Mouse (Mus musculus): ENCODE measurements at regions not wholly inside any gene's neighbourhood (a gene's known extent, or its start where the extent isn't known, plus 50 kb on each side); places are given as distances from the start of the nearest gene placed in this dataset.

GRCm38 (mm10) chr19:26051478-26052215 is 379.4 kb downstream of the Dmrt2 start:
- DNase-seq: no peak

GRCm38 (mm10) chr19:26059668-26060067 is 387.5 kb downstream of the Dmrt2 start:
- no peak for DNase-seq

GRCm38 (mm10) chr19:26068553-26068952 is 396.3 kb downstream of the Dmrt2 start:
- no peak for DNase-seq

- peak in 1 of 2 experiments; percentile 6 for DNase-seq
Measured at GRCm38 (mm10) chr19:26069908-26070307, 397.7 kb downstream of the Dmrt2 start.

- DNase-seq: no peak
Measured at GRCm38 (mm10) chr19:26088318-26088717, 416.1 kb downstream of the Dmrt2 start.

- DNase-seq: no peak
Measured at GRCm38 (mm10) chr19:26091386-26091785, 419.2 kb downstream of the Dmrt2 start.

- no peak for DNase-seq
Measured at GRCm38 (mm10) chr19:26093844-26094243, 421.6 kb downstream of the Dmrt2 start.

- no peak for DNase-seq
Measured at GRCm38 (mm10) chr19:26114326-26114725, 442.1 kb downstream of the Dmrt2 start.

- no peak for DNase-seq
Measured at GRCm38 (mm10) chr19:26128423-26128822, 456.2 kb downstream of the Dmrt2 start.

- no peak for DNase-seq
Measured at GRCm38 (mm10) chr19:26134385-26134784, 462.2 kb downstream of the Dmrt2 start.

GRCm38 (mm10) chr19:26135398-26136104 is 463.3 kb downstream of the Dmrt2 start:
- DNase-seq: no peak

- no peak for DNase-seq
Measured at GRCm38 (mm10) chr19:26140647-26141046, 464.2 kb upstream of the Smarca2 start.

- no peak for DNase-seq
Measured at GRCm38 (mm10) chr19:26143539-26143938, 461.3 kb upstream of the Smarca2 start.

- DNase-seq: no peak
Measured at GRCm38 (mm10) chr19:26151216-26151615, 453.6 kb upstream of the Smarca2 start.

GRCm38 (mm10) chr19:26164993-26165392 is 439.9 kb upstream of the Smarca2 start:
- no peak for DNase-seq

- DNase-seq: peak; percentile 9 to 21
Measured at GRCm38 (mm10) chr19:26181774-26182173, 423.1 kb upstream of the Smarca2 start.

GRCm38 (mm10) chr19:26185012-26185411 is 419.8 kb upstream of the Smarca2 start:
- no peak for DNase-seq

GRCm38 (mm10) chr19:26190803-26191202 is 414.0 kb upstream of the Smarca2 start:
- DNase-seq: no peak

- no peak for DNase-seq
Measured at GRCm38 (mm10) chr19:26193664-26194063, 411.2 kb upstream of the Smarca2 start.

- DNase-seq: no peak
Measured at GRCm38 (mm10) chr19:26208760-26209159, 396.1 kb upstream of the Smarca2 start.

GRCm38 (mm10) chr19:26234539-26234938 is 370.3 kb upstream of the Smarca2 start:
- DNase-seq: no peak

GRCm38 (mm10) chr19:26244067-26244466 is 360.8 kb upstream of the Smarca2 start:
- DNase-seq: no peak

- no peak for DNase-seq
Measured at GRCm38 (mm10) chr19:26249751-26250150, 355.1 kb upstream of the Smarca2 start.

- no peak for DNase-seq
Measured at GRCm38 (mm10) chr19:26258677-26259076, 346.2 kb upstream of the Smarca2 start.

Data from kidney, postnatal 4 days (tissue).